Mouse (Mus musculus): ENCODE measurements around the gene Stx5a.

GRCm38 (mm10) chr19:8706132-8706667 lies 35.0 kb upstream of the Stx5a start:
- TF ChIP-seq POLR2A (IDR thresholded peaks at IDR 0.05; ENCODE audit: low read depth, low read length) = no peak
- TF ChIP-seq CTCF (IDR thresholded peaks at IDR 0.05; ENCODE audit: extremely low read depth, insufficient read length, insufficient replicate concordance, low read depth, low read length) = no peak

Measured in small intestine, adult 2 months (tissue).